Mouse (Mus musculus) heart, embryonic 10.5 days (tissue): ENCODE data around the gene Cenpx. TPM values are rescaled to one million over a fixed set of nuclear protein-coding genes. Genes with fewer than 3 reads are reported as not detected.
"Not testable (repeated sequence)": the region's sequence is repeated elsewhere in the genome, so short reads cannot be mapped to it uniquely, and the experiment has no call there.

Source experiments
- DNase-seq: peaks from one replicate; pipeline ENCODE4 v3.0.0-alpha.2; 2017; ENCODE audit warnings: low spot score
- H3K27ac ChIP-seq: fragments of 300-500 bp; sonication (generic); 2 replicates; pipeline ENCODE4 v1.5.1; 2016; ENCODE audit warnings: mild to moderate bottlenecking
- H3K27me3 ChIP-seq: fragments of 300-500 bp; sonication (generic); 2 replicates; pipeline ENCODE4 v1.6.1; 2016; ENCODE audit warnings: mild to moderate bottlenecking; ENCODE audit not compliant: poor library complexity, insufficient read depth, severe bottlenecking
- H3K36me3 ChIP-seq: fragments of 300-500 bp; sonication (generic); 2 replicates; pipeline ENCODE4 v1.6.1; 2016; ENCODE audit warnings: mild to moderate bottlenecking, moderate library complexity
- H3K4me1 ChIP-seq: fragments of 300-500 bp; sonication (generic); 2 replicates; pipeline ENCODE4 v1.6.1; 2016; ENCODE audit warnings: mild to moderate bottlenecking
- H3K4me3 ChIP-seq: fragments of 300-500 bp; sonication (generic); 2 replicates; pipeline ENCODE4 v1.5.1; 2016; ENCODE audit warnings: mild to moderate bottlenecking, moderate library complexity
- H3K9me3 ChIP-seq: fragments of 300-500 bp; sonication (generic); 2 replicates; pipeline ENCODE4 v1.6.1; 2016; ENCODE audit warnings: mild to moderate bottlenecking, moderate library complexity
- WGBS: fragments of 180-500 bp; shearing (Covaris S2); methylation state at CpG from one replicate; pipeline ENCODE4 v1.1.7; 2016; 5-methylcytosine and 5-hydroxymethylcytosine counted together
- polyA plus RNA-seq: library from polyadenylated mRNA; unstranded; fragments of >200 nt; fragmentation: Nextera tagmentation; extraction: Ambion mirVana; gene quantifications from 2 replicates; pipeline ENCODE4 v1.2.1, GENCODE M21; 2016

The Cenpx gene
- polyA plus RNA-seq, 1 experiment from 2014 or later = 136 TPM

- H3K9me3 ChIP-seq = no peaks in the 10 kb centered on the region
- no peaks in the 10 kb centered on the region for H3K27me3 ChIP-seq
- no peak overlapping the region for H3K27ac ChIP-seq
- WGBS = 88% methylated on average over 2 of the region's 2 CpGs
- H3K36me3 ChIP-seq = peaks cover 84% of the 10 kb centered on the region
- no peak for DNase-seq
- no peak overlapping the region for H3K4me3 ChIP-seq
- H3K4me1 ChIP-seq = peaks cover 12% of the 10 kb centered on the region; the same call in 1 of the 2 replicates
These were observed 29.5 kb downstream of the Cenpx start for GRCm38 (mm10) chr11:120684086-120684485.

GRCm38 (mm10) chr11:120683536-120683935 is 30.0 kb downstream of the Cenpx start:
- Histone ChIP-seq H3K9me3 (no peaks in the 10 kb centered on the region), H3K4me1 (peaks cover 12% of the 10 kb centered on the region; the same call in 1 of the 2 replicates), H3K4me3 (no peak overlapping the region), H3K27me3 (no peaks in the 10 kb centered on the region), H3K27ac (no peak overlapping the region), H3K36me3 (peaks cover 84% of the 10 kb centered on the region)
- DNase-seq = no peak
- WGBS = 83% methylated on average over 3 of the region's 3 CpGs

GRCm38 (mm10) chr11:120682683-120683082 is 30.9 kb downstream of the Cenpx start:
- 88% methylated on average over 5 of the region's 5 CpGs for WGBS

GRCm38 (mm10) chr11:120679909-120680308 is 33.6 kb downstream of the Cenpx start:
- no peak overlapping the region for H3K27ac ChIP-seq
- DNase-seq = no peak
- WGBS = 73% methylated on average over 3 of the region's 3 CpGs
- H3K27me3 ChIP-seq = no peaks in the 10 kb centered on the region
- H3K36me3 ChIP-seq = peaks cover 85% of the 10 kb centered on the region
- H3K4me1 ChIP-seq = peaks cover 22% of the 10 kb centered on the region; the same call in 1 of the 2 replicates
- H3K4me3 ChIP-seq = no peak overlapping the region
- H3K9me3 ChIP-seq = no peaks in the 10 kb centered on the region

More at GRCm38 (mm10) chr11:120682683-120683082, 30.9 kb downstream of the Cenpx start:
- Histone ChIP-seq H3K27ac (no peak overlapping the region), H3K36me3 (peaks cover 84% of the 10 kb centered on the region), H3K4me1 (peaks cover 12% of the 10 kb centered on the region; the same call in 1 of the 2 replicates), H3K27me3 (no peaks in the 10 kb centered on the region), H3K9me3 (no peaks in the 10 kb centered on the region), H3K4me3 (no peak overlapping the region)
- no peak for DNase-seq

DNA sequence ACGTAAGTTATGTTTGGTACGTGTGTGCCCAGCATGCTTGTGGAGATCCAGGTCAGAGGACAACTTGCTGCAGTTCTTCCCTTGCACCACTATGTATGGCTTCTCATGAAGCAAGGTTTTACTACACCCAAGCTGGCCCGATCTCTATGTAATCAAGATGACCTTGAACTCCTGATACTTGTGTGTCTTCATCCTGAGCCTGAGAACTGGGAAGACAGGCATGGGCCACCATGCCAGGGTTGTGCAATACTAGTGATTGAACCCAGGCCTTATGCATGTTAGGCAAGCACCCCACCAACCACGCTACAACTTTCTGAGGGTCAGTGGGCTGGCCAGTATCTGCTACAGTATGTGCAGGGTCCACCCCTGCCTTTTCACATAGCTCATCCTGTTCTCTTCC is 36.6 kb downstream of the Cenpx start:
- H3K4me1 ChIP-seq = peaks cover 24% of the 10 kb centered on the region
- no peaks in the 10 kb centered on the region for H3K9me3 ChIP-seq
- no peaks in the 10 kb centered on the region for H3K27me3 ChIP-seq
- no peak for DNase-seq
- H3K27ac ChIP-seq = no peak overlapping the region
- WGBS = 83% methylated on average over 4 of the region's 4 CpGs
- H3K4me3 ChIP-seq = no peak overlapping the region
- peaks cover 62% of the 10 kb centered on the region for H3K36me3 ChIP-seq

DNA sequence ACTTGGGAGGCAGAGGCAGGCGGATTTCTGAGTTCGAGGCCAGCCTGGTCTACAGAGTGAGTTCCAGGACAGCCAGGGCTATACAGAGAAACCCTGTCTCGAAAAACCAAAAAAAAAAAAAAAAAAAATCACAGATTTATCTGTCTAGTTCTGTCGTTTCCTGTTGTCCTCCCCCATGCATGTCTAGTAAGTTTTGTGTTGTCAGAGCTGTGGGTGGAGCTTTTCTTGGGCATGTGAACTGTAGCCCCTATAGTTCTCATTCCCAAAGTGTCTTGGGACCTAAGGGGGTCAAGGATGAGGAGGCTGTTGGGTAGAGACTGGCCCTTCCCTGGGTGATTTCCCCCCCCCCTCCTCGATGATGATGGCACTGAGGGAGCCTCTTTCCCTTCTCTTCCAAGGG is 37.7 kb downstream of the Cenpx start:
- H3K9me3 ChIP-seq, H3K4me3 ChIP-seq, H3K27me3 ChIP-seq, H3K27ac ChIP-seq, DNase-seq: not testable (repeated sequence)
- peaks cover 56% of the 10 kb centered on the region for H3K36me3 ChIP-seq
- H3K4me1 ChIP-seq = peaks cover 24% of the 10 kb centered on the region
- WGBS = 81% methylated on average over 4 of the region's 5 CpGs

DNA sequence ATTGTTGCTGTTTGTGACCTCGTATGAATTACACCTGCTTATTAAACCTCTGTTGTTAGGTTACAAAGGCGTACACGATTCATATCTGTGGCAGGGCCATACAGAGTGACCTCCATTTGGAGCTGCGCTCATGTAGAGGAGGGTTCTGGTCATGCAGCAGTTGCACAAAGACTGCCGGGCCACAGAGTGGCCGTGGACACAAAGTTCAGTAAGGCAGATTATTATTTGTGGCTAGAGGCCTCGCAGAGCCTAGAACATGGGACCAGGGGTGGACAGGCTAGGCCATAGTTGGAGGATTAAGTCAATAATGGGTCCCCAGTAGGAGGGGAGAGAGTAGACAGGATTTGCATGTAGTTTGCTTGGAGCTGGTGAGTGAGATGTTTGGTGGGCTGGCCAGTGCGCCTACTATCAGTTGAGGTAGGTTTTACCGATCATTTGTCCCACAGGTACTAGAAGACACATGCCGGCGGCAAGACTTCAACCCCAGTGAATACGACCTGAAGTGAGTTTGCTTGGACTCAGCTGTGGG is 39.9 kb downstream of the Cenpx start:
- WGBS = 39% methylated on average over 12 of the region's 12 CpGs
- peaks cover 24% of the 10 kb centered on the region for H3K4me1 ChIP-seq
- H3K27me3 ChIP-seq = no peaks in the 10 kb centered on the region
- no peak for DNase-seq
- H3K27ac ChIP-seq = peak overlapping the region; percentile 99
- no peaks in the 10 kb centered on the region for H3K9me3 ChIP-seq
- peak overlapping the region; percentile 86 for H3K4me3 ChIP-seq
- H3K36me3 ChIP-seq = peaks cover 34% of the 10 kb centered on the region

DNA sequence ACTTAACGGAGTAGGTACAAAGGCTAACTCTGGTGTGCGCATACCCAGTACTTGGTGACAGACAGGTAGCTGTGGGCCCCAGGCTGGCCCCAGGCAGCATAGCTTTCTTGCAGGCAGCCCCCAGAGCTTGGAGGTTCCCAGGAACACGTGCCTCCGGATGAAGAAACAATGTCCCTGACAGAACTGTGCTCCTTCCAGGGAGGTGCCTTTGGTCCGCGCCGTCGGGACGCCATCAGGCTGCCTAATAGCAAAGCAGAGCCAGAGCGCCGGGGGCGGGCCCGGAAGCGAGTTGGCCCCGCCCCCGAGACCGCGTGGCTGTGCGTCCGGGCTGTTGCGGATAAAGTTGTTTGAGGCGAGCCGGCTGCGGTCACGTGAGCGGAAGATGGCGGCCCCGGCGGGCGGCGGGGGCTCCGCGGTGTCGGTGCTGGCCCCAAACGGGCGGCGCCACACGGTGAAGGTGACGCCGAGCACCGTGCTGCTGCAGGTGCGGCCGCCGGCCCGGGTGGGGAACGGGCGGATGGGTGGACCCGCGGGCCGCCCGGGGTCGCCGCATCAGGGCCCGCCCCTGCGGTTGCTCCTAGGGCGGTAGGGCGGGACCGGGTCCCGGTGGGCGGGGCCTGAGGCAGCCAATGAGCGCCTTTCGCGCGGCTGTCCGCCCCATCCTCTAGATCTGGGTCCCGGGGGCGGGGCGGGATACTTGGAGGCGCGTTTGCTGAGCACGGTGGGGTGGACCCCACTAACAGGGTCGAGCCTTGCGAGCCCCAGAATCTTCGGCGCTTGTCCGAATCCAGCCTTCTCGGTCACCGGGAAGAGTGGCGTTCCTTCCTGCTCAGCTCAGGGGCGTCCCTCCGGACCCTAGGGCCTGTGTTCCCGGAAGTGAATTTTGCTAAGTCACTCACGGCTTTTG is 40.6 kb downstream of the Cenpx start, which contains the start of gene Aspscr1:
Gene Aspscr1, plus strand, starts transcription at position 287 of the 907 bp plus-strand sequence.
- WGBS = 1% methylated on average over 72 of the region's 83 CpGs

DNA sequence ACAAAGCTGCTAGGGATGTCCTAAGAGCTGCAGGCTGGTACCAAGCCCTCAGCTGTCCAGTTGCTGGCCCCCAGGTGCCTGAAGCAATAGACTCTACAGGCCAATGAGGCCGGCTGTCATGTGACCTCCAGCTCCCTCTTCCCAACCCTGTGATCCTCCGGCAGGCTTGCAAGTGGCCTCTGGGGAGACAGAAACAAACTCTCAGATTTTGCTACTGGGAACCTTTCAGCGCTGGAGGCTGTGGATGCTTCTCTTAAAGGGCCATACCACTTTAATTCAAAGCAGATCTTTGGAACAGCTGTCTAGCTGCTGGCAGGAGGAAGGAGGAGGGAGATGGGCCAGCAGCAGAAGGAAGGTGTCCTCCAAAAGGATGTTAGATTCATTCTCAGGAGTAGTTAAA is 46.9 kb downstream of the Cenpx start:
- H3K9me3 ChIP-seq = no peaks in the 10 kb centered on the region
- peak; percentile 86 for DNase-seq
- H3K27ac ChIP-seq = peak overlapping the region; percentile 29; the same call in 1 of the 2 replicates
- H3K27me3 ChIP-seq = peaks cover 50% of the 10 kb centered on the region
- 3% methylated on average over 3 of the region's 3 CpGs for whole genome bisulfite sequencing
- H3K36me3 ChIP-seq = no peaks in the 10 kb centered on the region
- peaks cover 15% of the 10 kb centered on the region for H3K4me1 ChIP-seq
- H3K4me3 ChIP-seq = no peak overlapping the region

More for the DNA sequence above, 40.6 kb downstream of the Cenpx start, which contains the start of gene Aspscr1:
- H3K4me1 ChIP-seq = peaks cover 24% of the 10 kb centered on the region
- H3K27ac ChIP-seq = peak within 1 kb of the TSS; percentile 99
- no peaks in the 10 kb centered on the region for H3K9me3 ChIP-seq
- peaks cover 26% of the 10 kb centered on the region for H3K36me3 ChIP-seq
- peak; percentile 97 for DNase-seq
- peak within 1 kb of the TSS; percentile 86 for H3K4me3 ChIP-seq
- H3K27me3 ChIP-seq = no peaks in the 10 kb centered on the region

DNA sequence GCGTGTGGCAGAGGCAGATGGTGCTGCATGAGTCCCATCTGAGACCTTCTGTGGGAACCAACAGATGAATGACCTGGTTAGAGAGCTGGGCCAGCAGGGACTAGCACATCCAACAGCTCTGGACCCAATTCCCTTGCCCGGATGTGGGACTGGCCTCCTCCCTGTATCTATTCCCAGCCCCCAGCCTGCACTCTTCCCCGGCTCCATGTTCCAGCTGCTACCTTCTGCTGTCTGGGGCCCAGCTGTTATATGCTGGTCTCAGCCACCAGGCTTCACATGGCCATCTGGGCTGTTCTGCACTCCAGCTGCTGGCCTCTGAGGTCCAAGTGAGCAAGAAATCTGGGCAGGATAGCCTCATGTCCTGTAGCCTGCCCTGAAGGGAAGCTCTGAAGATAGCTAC is 48.1 kb downstream of the Cenpx start:
- H3K27me3 ChIP-seq = peaks cover 62% of the 10 kb centered on the region
- WGBS = 69% methylated on average over 3 of the region's 3 CpGs
- no peak overlapping the region for H3K27ac ChIP-seq
- no peaks in the 10 kb centered on the region for H3K9me3 ChIP-seq
- peaks cover 27% of the 10 kb centered on the region for H3K4me1 ChIP-seq
- DNase-seq = no peak
- no peaks in the 10 kb centered on the region for H3K36me3 ChIP-seq
- no peak overlapping the region for H3K4me3 ChIP-seq

- no peaks in the 10 kb centered on the region for H3K36me3 ChIP-seq
- 86% methylated on average over 5 of the region's 5 CpGs for WGBS
- H3K27ac ChIP-seq = no peak overlapping the region
- peaks cover 44% of the 10 kb centered on the region for H3K4me1 ChIP-seq
- no peaks in the 10 kb centered on the region for H3K9me3 ChIP-seq
- no peak overlapping the region for H3K4me3 ChIP-seq
- peaks cover 79% of the 10 kb centered on the region for H3K27me3 ChIP-seq
- DNase-seq = no peak
These were observed 49.8 kb downstream of the Cenpx start for GRCm38 (mm10) chr11:120663714-120664113.

DNA sequence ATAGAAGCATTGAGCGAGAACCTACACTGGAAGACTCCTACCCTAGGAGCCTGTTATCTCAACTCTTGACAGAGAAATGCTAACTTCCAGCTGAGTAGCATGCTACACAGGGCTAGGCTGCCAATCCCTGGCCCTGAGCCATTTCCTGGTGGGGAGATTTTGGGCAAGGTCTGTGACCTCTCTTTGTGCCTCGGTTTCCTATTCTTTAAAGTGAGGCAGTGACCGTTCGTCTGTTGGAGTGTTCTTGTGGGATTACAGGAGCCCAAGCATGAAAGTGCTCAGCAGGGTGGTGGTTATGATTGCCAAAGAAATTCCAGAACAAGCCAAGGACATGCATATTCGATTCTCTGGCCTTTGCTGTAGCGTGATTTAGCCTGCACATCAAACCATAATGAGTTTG is 50.8 kb downstream of the Cenpx start:
- Histone ChIP-seq H3K4me1 (peaks cover 44% of the 10 kb centered on the region), H3K4me3 (no peak overlapping the region), H3K9me3 (no peaks in the 10 kb centered on the region), H3K36me3 (no peaks in the 10 kb centered on the region), H3K27ac (no peak overlapping the region), H3K27me3 (peaks cover 89% of the 10 kb centered on the region)
- DNase-seq = no peak
- WGBS = 56% methylated on average over 6 of the region's 6 CpGs

GRCm38 (mm10) chr11:120661076-120661460 is 52.5 kb downstream of the Cenpx start, which contains the start of gene Notum:
Notum (minus strand) TSS chr11:120661175.
- Histone ChIP-seq H3K9me3 (no peaks in the 10 kb centered on the region), H3K36me3 (no peaks in the 10 kb centered on the region), H3K4me1 (peaks cover 38% of the 10 kb centered on the region), H3K4me3 (peak within 1 kb of the TSS; percentile 64), H3K27ac (peak within 1 kb of the TSS; percentile 67), H3K27me3 (peaks cover 98% of the 10 kb centered on the region)
- no peak for DNase-seq
- WGBS = under 1% methylated on average over 35 of the region's 35 CpGs
